Mouse (Mus musculus): ENCODE results near the gene Wwp2.
A peak's percentile ranks its signal among the peaks of the same experiment; 100 is the strongest.

Wwp2 gene

GRCm38 (mm10) chr8:107571486-107572135 lies 135.4 kb downstream of the Wwp2 start:
- DNase-seq = no peak

GRCm38 (mm10) chr8:107572497-107572896 lies 136.3 kb downstream of the Wwp2 start:
- peak; percentile 15 for DNase-seq

- peak; percentile 38 for DNase-seq
These were observed 138.6 kb downstream of the Wwp2 start for GRCm38 (mm10) chr8:107574771-107575170.

- peak; percentile 84 for DNase-seq
These were observed 140.5 kb downstream of the Wwp2 start for GRCm38 (mm10) chr8:107576702-107577101.

DNA sequence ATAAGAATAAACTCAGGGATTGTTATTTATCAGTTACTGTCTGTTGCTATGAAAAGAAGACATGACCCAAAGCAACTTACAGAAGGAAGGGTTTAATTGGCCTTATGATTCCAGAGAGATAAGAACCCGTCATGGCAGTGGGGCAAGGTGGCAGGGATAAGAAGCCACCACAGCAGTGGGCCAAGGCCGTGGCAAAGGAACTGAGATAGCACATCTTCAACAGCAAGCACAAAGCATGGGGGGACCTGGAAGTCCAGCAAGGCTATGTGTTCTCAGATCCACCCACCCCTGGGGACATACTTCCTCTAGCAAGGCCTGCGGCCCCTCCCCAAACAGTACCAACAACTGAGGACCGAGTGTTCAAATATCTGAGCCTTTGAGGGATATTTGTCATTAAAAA lies 141.5 kb downstream of the Wwp2 start:
- DNase-seq = no peak

GRCm38 (mm10) chr8:107578132-107578531 lies 142.0 kb downstream of the Wwp2 start:
- no peak for DNase-seq

GRCm38 (mm10) chr8:107578541-107578940 lies 142.4 kb downstream of the Wwp2 start:
- no peak for DNase-seq

- no peak for DNase-seq
These were observed 144.7 kb downstream of the Wwp2 start for GRCm38 (mm10) chr8:107580879-107581278.

DNA sequence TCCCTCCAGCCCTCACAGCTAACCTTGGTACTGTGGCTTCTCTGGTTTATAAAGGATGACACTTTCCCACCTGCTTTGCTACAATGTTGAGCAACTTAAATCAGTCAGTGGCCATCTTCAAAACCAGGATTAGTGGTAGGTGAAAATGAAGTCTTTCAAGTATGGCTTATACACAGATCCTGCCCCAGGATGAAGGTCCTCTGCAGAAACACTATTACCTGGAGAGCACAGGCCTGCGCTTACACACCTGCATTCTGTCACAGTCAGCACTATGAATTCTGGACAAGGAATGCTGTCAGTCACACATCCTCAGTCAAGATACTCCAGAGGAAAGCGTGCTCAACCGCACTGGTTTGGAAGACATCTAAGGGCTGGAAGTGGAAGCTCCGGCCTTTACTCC lies 145.4 kb downstream of the Wwp2 start:
- DNase-seq = no peak

DNA sequence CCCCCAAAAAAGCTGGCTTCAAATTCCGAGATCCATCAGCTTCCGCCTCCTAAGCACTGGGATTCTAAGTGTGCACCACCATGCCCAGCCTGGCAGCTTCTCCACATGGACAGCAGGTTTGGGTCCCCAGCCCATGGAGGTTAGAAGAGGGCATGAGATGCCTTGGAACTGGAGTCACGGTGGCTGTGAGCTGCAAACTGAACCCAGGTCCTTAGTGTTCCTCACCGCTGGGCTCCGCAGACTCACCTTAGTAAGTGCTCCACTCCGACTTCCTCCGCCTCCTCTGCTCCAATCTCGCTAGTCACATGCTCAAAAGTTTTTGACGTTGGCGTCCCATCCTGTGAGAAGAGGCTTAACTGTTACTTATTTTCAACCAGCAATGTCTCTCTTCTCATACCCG lies 146.0 kb downstream of the Wwp2 start:
- no peak for DNase-seq

- DNase-seq = peak; percentile 25
These were observed 151.3 kb downstream of the Wwp2 start for GRCm38 (mm10) chr8:107587429-107587994.

DNA sequence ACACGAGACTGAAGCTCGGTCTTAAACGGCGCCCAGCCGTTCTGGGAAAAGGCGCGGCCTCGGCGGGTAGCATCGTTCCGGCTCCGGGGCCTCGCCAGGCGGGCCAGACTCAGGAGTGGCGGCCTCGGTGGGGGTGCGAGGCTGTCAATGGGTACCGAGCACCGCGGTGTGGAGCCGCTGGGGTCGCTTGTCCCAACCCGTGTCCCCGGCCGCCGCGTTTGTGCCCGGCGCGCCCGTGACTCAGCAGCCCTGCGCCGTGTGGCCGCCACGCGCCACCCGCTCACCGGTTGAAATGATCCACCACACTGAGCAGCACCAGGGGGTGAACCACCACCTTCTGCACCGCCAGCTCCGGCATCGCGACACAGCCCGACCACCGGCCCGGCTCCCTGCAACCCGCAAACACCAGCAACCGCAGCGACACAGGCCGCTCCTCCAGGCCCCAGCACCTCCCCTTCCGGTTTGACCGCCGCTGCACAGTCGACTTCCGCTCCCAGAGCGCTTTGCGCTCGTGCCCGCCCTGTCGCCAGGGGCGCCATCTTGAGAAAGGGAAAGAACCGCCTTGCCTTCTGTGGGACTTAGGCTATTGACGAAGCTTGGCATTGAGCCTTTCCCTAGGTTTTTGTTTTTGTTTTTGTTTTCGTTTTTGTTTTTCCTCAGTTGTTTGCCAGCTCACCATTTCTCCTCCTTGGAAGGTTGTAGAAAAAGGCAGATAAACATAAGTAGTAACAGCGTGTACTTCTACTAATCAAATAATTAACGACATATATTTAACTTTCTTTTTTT lies 152.0 kb downstream of the Wwp2 start, which contains the start of gene Psmd7:
Psmd7 (minus strand) TSS at position 470 of the 786 bp plus-strand sequence.
- peak; percentile 92 for DNase-seq

DNA sequence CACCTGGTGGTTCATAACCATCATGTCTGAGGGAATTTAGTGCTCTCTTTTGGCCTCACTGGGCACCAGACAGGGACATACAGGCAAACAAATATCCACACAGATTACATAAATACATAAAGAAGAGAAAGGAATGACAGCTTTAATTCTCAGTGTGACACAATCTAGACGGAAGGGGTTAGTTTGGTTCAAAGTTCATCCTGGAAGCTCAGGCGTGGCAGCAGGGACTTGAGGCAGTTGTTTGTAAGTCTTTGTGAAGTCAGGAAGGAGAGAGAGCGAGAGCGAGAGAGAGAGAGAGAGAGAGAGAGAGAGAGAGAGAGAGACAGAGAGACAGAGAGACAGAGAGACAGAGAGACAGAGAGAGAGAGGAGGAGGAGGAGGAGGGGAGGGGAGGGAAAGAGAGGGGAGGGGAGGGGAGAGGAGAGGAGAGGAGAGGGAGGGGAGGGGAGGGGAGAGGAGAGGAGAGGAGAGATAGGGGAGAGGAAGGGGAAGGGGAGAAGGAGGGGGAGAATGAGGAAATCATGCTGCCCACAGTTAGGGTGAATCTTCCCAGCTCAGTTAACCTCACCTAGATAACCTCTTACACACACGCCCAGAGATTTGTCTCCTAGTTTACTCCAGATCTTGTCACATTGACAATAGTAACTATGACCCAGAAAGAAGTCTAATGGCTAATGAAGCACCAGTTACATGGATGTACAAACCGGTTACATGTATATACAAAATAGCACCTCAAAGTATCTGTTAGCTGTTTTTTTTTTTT lies 158.0 kb downstream of the Wwp2 start:
- DNase-seq = no peak

DNA sequence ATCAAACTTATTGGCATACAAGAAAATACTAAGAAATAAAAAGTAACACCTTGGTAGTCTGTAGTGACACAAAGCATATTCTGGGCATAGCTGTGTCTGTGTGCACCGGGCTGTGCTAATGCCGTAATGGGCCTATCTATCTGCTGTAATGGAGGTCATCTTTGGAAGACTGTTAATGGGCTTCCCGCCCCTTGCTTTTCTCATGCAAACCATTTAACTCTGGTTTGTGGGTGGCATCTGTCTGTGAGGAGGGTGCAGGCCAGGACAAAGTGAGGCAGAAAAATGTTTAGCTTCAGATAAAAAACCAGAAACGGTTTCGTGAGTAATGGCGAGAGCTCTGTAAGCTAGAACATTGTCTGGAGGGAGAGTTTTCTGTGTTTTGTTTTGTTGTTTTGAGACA lies 158.7 kb downstream of the Wwp2 start:
- no peak for DNase-seq

- DNase-seq = no peak
These were observed 161.6 kb downstream of the Wwp2 start for GRCm38 (mm10) chr8:107597731-107598130.

DNA sequence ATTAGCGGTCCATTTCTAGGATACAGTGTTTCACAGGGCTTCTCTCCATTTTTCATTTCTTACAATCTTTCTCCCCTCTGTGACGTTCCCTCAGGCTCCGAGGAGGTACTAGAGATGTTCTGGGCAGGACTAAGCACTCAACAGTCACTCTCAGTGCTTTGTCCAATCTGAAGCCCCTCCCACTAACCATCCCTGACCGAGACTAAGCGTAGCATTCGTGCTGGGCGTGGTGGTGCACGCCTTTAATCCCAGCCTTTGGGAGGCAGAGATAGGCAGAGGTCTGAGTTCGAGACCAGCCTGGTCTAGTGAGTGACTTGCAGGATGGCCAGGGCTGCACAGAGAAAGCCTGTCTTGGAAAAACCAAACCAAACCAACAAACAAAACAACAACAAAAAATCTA lies 163.5 kb downstream of the Wwp2 start:
- DNase-seq = no peak

DNA sequence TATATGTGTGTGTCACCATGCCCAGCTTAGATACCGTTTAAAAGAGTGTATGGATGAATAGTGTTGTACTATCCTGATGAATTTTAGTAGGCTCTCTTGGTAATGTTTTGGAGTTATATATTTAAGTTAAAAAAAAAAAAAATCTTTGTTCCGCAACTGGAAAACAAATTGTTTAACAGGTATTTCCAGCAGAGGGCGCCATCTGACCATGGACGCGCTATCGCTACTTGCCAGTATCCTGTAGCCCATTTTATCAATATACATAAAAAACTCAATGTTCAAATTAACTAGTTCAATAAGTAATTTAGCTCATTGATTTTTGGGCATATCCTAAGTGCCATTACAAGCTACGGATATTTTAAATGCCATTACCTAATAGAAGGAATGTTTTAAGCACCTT lies 166.9 kb downstream of the Wwp2 start:
- peak; percentile 26 for DNase-seq
